Mouse (Mus musculus) embryo, embryonic 11.5 days (tissue): ENCODE measurements at regions not wholly inside any gene's neighbourhood (a gene's known extent, or its start where the extent isn't known, plus 50 kb on each side); places are given as distances from the start of the nearest gene placed in this dataset.
A peak's percentile ranks its signal among the peaks of the same experiment; 100 is the strongest.

Source experiments
- DNase-seq: peaks from one replicate; pipeline ENCODE4 v3.0.0-alpha.2; 2012; ENCODE audit warnings: low read depth, low spot score

DNA sequence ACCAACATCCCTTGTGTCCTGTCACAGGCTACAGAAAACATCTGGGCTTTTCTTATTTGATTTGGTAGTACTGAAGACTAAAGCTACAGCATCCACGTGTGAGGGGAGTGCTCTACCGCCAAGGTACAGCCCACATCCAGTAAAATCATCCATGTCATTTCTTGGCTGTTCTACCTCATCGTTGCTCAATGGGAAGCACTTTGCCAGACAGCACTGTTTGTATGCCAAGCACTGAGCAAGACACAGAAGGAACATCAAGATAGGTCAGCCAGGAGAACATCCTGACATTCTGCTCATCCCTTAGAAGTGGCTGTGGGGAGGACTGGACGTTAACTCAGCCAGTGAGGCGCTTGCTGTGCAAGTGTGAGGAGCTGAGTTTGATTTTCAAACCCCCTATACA, 178.9 kb downstream of the Insig2 start:
- no peak for DNase-seq

DNA sequence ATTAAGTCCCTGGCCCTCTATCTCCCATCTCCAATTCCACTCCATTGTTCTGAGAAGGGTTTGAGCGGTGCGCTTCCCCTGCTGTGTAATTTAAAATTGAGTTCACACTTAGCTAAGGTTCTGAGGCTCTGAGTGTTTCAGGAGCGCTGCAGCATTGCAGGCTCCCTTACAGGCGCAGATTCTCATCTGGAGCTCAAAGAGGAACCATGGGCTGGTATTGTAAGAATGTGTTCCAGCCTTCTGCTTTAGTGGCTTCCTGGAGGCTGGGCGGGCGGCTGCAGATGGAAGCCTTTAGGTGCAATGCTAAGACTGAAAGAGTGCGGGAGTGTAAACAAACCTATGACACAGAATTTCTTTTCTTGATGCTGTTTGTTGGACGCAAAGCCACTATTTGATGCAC, 177.8 kb downstream of the Insig2 start:
- DNase-seq = no peak

DNA sequence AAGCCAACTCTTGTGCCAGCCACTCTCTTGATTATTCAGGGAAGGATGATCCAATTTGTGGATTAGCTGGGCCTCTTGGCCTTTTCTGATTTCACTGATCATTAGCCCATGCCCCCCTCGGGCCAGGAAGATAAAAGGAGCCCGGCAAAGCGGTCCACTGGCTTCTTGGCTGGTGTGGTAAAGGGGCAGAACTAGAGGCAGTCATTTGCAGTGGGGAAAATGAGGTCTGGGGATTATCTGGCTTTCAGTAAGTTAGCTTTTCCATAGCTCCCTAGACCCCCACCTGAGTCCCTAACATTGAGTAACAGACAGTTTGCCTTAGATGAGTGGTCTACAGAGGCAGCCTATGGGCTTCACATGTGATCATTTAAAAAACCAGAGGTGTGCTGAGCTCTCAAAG, 163.7 kb downstream of the Insig2 start:
- DNase-seq = no peak

DNA sequence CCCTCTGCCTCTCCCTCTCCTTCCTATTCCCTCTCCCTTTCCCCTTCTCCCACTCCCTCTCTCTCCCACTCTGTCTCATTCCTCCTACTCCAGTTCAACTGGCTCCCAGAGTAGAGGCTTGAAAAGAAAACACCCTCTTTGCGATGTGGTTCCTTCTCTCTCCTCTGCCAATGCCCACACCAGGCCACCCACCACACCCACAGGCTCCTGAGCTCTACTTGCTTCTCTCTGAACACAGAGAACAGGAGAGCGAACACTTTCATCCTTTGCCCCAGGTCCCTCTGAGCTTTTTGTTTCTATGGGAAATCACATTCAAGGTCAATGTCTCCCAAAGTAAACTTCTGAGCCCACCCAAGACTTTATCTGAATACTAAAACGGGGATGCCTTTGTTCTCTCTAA, 155.8 kb downstream of the Insig2 start:
- no peak for DNase-seq

GRCm38 (mm10) chr1:121177136-121177907, 155.1 kb downstream of the Insig2 start:
- no peak for DNase-seq

DNA sequence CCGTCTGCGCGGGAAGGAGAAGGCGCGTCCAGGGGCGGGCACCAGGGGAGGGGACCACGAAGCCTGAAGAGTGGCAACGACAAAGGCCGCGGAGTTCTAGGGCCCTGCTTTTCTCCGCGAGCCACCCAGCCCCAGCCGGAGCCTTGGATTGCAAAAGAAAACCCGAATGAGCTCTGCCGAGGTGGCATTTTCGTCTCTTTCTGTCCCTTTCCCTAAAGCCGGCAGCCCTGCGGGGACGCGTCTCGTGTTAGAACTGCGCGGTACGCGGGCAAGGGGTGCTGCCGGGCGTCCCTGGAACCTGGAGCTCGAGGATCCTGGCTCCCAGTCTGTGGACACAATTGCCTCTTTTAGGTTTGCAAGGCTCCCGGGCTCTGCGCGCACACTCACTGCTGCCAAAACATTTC, 154.5 kb downstream of the Insig2 start:
- no peak for DNase-seq

- DNase-seq = no peak
Measured at GRCm38 (mm10) chr1:121178611-121179245, 153.7 kb downstream of the Insig2 start.

DNA sequence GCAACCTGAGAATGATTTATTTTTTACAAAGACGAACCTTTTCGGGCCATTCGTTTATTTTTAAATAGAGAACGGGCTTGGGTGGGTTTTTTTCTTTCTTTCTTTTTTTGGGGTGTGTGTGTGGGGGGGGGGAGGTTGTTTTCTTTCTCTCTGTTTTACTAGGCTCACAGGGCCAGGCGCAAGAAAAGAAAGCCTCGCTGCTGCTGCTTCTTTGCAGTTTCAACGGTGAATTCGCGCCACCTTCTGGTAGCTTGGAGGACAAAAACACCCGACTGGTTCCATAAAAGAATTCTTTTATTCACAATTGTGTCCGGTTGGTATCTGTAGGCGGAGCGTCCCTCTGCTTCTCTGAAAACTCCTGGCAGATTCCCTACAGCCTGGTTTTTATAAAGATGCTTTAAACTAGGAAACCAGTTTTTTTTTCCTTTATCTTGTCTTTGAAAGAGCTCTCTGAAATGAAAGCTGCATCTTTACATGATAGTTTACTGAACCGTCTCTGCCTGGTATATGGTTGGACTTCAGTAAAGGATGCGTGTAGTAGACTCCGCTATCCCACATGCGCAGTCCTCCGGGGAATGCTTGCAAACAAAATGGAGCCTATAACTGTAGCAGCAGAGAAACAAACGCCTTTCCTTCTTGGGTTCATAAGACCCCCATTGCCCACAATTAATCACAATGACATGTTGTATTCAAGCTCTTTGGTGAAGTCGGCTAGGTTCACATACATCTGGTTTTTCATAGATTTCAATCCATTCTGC, 151.9 kb downstream of the Insig2 start:
- DNase-seq = peak; percentile 82

DNA sequence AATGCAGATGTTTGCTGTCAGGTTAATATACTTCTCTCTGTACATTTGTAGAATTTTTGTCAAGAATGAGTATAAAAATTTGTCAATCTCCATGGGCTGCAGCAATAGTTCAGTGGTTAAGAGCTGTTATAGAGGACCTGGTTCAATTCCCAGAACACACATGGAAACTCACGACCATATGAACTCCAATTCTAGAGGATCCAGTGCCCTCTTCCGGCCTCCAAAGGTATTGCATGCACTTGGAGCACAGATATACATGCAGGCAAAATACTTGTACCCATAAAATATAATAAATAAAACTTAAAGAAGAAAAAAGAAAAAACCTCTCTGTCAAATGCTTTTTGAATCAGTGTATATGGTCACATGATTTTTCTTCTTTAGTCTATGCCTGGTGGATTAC, 143.5 kb downstream of the Insig2 start:
- no peak for DNase-seq

- no peak for DNase-seq
Measured at GRCm38 (mm10) chr1:121194800-121195199, 137.6 kb downstream of the Insig2 start.

DNA sequence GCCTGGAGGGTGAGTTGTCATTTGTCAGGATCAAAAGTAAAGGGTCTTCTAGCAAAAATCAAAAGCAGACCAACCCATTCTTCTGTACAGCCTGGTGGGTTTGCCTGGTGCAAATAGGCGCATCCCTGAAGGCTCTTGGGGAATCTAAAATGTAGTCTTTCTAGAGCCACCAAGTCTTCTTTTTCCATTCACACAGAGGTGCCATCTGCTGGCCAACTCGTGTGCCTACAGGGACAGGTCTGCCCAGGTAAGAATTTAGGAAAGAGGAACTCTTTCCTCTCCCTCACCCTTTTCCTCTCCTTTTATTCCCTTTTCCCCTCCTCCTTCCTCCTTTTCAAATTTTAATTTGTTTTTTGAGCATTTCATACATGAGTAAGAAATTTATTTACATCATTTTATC, 116.5 kb downstream of the Insig2 start:
- DNase-seq = no peak

- no peak for DNase-seq
Measured at GRCm38 (mm10) chr1:121224250-121224649, 108.1 kb downstream of the Insig2 start.

DNA sequence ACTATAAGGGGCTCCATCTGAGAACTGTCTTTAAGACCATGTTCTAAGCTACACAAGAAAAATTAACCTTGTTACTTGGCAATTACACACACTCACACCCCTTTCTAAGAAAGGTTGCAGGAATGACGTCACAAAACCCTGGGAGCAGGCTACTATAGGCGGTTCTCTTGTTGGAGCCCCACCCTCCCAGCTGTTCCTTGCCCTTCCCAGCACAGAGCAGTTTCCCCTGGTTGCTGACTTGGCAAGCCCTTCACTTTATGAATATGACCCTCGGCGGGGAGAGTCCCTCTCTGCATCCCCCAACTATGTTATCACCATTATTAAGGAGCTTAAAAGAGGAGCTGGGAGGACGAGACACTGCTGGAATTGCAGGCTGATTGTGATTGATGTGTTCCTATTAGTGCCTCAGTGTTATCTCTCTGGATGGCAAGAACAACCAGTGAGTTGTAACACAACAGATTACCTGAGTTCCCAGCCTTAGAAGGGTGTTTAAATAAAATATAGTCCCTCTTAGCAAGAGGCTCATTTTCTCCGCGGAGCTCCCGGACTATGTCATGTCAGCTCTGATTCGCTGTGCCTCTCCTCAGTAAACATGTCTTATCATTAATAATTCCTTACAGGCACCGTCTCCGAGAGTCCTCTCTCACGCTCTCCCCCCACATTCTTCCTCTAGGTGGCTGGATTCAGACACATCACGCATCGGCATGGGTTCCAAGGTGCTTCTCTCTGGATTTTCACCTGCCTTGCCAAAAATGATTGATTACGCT, 105.7 kb downstream of the Insig2 start:
- no peak for DNase-seq

GRCm38 (mm10) chr1:121227233-121227594, 105.2 kb downstream of the Insig2 start:
- no peak for DNase-seq

DNA sequence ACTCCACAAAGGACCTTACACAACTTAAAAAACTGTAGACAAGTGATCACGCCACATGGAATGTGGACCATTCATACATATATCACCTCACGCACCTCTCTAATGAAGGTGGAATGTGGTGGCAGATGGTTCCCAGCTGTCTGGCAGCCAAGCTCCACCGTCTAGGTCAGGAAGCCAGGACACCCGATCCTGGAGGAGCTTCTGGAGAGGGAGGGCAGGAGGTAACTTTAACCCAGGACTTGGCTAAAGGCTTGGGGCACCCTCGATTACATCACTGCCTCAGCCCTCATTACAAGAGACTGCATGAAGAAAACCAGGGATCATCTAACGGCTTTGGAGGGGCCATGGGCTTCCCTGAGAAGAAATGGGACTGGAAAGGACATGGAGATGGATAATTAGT, 88.8 kb downstream of the Insig2 start:
- DNase-seq = no peak

DNA sequence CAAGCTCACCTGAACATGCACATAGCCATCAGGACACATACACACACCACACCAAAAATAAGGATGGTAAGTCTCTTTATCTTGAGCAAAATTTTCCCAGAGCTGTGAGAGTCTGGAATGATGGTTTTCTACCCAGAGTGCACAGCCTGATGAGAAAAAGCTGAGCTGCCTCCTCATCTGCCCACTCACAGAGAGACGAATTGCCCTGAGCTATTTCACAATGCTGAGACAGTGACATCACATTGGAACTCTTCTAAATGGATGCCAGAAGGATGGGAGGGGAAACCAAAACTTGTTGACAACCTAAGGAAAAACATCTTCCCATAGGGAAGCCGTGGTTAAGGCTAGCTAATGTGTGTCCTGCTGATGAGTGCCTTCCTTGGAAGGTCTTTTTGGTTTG, 84.8 kb downstream of the Insig2 start:
- no peak for DNase-seq

DNA sequence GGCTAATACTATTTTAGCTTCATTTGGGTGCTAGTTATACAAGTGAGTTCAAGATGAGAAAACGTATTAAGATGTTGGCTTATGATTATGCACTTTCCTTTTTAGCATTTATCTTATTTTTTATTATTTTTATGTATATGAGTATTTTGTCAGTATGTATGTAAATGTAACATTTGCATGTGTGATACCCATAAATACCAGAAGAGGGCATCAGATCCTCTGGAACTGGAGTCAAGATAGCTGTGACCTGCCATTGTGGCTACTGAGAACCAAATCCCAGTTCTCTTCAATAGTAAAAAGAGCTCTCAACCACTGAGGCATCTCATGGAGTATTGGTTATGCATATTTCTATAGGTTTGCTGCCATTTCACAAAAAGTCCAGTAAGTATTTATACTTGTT, 83.3 kb downstream of the Insig2 start:
- DNase-seq = no peak

GRCm38 (mm10) chr1:121250686-121251085, 81.7 kb downstream of the Insig2 start:
- DNase-seq = no peak

DNA sequence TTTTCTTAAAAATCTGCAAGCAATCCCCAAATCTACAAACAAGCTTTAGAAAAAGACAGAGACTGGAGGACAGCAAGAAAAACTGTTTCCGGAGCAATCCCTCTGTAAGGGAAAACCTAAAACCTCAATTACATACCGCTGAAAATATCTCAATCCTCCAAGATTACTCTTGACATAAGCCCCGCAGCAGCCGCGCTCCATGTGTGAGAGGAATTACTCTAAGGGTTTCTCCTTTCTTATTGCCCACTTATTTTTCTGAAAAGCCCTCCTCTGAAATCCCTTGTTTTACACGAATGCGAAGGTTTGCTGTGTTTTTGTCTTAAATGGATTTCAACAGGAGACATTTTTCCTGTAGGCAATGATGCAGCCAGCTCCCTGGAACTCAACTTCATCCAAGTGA, 80.3 kb downstream of the Insig2 start:
- no peak for DNase-seq

GRCm38 (mm10) chr1:121254196-121254595, 78.2 kb downstream of the Insig2 start:
- DNase-seq = no peak
